Mouse (Mus musculus) embryo, embryonic 11 days (tissue): ENCODE results near the gene Pik3ap1.
"Not testable (repeated sequence)": the region's sequence is repeated elsewhere in the genome, so short reads cannot be mapped to it uniquely, and the experiment has no call there.

Experiments
- DNase-seq: peaks from one replicate; pipeline ENCODE4 v3.0.0-alpha.2; 2015

Pik3ap1 gene

GRCm38 (mm10) chr19:41384922-41385508, at the start of gene Pik3ap1:
Pik3ap1 (minus strand) TSS chr19:41385102.
- peak; percentile 65 for DNase-seq

DNA sequence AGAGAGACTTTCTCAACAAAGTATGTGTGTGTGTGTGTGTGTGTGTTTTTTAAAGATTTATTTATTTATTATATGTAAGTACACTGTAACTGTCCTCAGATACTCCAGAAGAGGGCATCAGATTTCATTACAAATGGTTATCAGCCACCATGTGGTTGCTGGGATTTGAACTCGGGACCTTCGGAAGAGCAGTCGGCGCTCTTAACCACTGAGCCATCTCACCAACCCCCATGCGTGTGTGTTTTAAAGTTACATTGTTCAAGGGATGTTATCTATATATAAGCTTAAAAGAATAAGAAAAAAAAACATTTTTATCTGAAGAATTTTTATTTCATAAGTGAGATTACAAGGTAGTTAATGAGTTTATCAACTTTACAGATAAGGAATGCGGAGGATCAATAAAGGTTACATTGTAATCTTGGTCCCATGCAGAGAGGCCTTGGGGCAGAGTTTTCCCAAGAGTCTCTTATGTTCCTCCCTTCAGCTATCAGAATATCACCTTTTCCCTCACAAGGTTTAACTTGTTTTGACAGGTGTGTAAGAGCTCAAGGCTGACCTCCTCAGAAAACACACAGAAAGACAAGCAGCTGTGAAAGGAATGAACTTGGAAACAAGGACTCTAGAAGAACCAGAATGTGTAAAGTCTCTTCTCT, 46.7 kb upstream of the Pik3ap1 start:
- not testable (repeated sequence) for DNase-seq

DNA sequence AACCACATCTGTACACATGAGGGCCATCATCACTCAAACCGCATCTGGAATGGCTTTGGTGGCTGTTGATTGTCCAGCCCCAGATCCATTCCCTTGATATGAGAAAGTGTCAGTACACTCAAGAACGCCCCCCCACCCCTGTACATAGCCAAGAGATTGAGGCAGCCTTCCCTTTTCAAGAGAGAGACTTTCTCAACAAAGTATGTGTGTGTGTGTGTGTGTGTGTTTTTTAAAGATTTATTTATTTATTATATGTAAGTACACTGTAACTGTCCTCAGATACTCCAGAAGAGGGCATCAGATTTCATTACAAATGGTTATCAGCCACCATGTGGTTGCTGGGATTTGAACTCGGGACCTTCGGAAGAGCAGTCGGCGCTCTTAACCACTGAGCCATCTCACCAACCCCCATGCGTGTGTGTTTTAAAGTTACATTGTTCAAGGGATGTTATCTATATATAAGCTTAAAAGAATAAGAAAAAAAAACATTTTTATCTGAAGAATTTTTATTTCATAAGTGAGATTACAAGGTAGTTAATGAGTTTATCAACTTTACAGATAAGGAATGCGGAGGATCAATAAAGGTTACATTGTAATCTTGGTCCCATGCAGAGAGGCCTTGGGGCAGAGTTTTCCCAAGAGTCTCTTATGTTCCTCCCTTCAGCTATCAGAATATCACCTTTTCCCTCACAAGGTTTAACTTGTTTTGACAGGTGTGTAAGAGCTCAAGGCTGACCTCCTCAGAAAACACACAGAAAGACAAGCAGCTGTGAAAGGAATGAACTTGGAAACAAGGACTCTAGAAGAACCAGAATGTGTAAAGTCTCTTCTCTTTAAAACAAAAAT, 41.2 kb upstream of the Pik3ap1 start:
- DNase-seq, result not testable (repeated sequence)

GRCm38 (mm10) chr19:41421264-41421663, 36.4 kb upstream of the Pik3ap1 start:
- no peak for DNase-seq

DNA sequence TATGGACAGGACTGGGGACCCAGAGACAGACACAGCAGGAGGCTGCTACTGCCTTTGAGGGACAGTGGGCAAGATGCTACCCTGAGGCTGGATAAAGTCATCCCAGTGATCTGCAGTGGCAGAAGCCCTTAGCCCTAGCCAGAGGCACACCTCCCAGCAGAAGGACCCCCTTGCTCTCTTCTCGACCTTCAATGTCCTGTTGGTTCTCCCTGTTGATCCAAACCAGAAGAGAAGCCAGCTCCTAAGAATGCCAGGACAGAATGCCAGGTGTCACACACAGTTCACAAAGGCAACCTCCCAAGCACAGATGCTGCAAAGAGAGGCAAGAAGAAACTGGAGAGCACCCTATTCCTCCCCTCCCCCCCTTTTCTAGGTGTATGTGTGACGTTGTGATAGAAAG, 33.9 kb upstream of the Pik3ap1 start:
- no peak for DNase-seq

- DNase-seq, result no peak
Observed at GRCm38 (mm10) chr19:41417995-41418394, 33.1 kb upstream of the Pik3ap1 start.

DNA sequence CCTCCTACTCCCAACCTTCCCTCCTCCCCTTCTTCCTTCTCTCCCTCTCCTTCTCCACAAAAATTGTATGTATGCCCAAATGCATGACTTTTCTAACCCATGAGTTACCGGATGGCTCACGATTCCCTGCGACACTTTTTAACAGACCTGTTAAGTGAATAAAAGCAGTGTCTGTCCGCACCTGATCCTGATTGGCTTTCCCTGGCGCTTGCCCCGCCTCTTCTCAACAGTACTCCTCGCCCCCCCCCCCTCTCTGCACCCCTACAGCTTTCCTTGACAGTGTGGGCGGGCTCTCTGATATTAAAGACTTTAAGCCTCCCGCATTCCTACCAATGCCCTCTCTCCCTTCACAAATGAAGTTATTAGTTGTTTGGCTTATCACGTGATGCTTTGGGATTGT, 31.3 kb upstream of the Pik3ap1 start:
- DNase-seq, result no peak

GRCm38 (mm10) chr19:41402603-41403002, 17.7 kb upstream of the Pik3ap1 start:
- no peak for DNase-seq

DNA sequence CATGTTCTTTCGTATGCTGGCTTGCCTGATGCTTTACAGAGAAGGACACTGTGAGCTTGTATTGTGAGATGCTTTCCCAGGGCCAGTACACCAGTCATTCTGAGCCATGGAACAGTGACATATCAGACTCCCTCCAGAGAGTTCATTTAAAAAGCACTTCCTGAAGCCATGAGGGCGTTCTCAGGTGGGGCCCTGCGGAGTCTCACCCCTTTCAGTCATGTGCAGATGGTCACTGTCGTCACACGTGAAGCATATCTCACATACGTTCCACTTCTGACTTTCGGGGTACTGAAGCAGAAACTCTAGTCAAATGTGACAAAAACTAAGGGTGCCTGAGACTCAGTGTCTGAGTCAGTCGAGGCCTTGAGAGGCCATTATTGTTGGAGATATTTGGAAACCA, 6.0 kb upstream of the Pik3ap1 start:
- no peak for DNase-seq

- no peak for DNase-seq
Observed at GRCm38 (mm10) chr19:41389351-41389750, 4.4 kb upstream of the Pik3ap1 start.

DNA sequence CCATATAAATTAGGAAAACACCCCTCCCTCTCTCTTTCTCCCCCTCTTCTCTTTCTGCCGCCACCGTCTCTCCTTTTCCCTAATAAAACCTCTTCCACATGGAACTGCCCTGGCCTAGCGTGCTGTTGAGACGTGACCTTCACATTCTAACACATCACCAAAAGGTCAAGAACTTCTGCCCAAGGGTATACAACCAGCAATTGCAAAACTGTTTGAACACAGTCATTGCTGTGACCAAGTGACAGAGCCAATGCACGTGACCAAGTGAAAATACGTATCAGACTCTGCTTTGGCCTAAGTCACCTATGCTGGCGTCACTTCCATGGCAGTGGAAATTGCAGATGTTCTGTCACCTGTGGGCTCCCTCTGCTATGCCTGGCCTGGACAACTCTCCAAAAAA, 3.3 kb upstream of the Pik3ap1 start:
- DNase-seq, result no peak

DNA sequence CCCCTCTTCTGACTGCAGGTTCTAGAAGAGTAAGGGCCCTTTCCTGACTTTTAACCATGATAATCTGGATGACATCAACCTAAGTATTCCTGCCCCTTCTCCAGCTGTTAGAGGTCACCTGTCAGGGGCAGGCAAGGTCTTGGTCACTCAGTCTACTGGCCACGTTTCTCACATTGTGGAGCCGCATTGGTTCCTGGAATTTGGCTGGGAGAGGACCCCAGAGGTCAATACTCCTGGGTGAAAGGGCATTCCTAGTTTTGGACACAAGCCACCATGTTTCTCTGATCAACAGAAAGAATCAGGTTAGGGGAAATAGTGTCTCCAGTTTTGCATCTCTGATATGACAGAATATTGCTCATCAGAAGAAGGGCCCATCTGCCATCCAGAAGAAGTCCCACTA, 2.4 kb upstream of the Pik3ap1 start:
- no peak for DNase-seq

DNA sequence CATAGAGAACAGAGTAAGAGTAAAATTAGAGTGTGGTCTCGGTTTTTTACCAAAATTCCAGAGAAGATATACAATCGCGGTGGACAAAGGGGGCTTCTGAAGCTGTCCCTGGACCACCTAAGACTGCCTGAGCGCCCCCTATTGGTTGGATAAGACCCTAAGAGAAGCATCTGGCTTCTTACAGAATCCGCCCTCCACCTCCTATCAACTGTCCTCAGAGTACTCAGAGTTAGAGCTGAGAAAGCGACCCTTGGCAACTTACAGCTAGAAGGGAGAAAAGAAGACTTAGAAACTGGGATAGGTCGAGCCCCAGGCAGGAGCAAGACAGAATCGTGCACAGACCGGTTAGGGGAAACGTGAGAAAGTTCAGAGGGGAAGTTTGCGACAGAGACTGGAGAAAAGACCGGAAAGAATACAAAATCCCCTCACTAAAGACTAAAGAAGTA, 473 bp downstream of the Pik3ap1 start:
- DNase-seq, result peak; percentile 79

DNA sequence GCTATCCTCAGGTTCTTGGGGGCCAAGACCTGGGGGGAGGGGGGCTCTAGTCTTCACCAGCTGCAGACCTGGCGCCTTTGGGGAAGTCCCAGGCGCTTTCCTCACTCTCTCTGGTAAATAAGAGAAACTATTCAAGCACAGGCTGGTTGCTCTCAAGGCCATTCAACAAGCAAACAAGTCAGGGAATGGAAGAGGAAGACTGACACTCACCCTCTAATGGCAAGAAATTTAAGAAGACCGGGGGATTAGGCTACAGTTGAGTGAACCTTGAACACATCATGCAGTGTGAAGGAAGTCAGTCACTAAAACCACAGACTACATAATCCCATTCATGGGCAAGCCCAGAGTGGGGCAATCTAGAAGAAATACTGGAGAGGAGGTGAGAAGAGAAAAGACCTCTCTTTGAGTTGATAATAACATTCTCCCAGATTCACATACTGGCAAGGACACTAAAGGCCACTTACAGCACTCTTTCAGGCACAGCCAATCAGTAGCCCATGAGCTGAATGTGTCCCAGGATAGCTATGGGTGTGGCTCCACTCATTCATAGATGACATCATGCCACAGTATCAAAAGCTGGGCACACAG, 2.4 kb downstream of the Pik3ap1 start:
- no peak for DNase-seq

DNA sequence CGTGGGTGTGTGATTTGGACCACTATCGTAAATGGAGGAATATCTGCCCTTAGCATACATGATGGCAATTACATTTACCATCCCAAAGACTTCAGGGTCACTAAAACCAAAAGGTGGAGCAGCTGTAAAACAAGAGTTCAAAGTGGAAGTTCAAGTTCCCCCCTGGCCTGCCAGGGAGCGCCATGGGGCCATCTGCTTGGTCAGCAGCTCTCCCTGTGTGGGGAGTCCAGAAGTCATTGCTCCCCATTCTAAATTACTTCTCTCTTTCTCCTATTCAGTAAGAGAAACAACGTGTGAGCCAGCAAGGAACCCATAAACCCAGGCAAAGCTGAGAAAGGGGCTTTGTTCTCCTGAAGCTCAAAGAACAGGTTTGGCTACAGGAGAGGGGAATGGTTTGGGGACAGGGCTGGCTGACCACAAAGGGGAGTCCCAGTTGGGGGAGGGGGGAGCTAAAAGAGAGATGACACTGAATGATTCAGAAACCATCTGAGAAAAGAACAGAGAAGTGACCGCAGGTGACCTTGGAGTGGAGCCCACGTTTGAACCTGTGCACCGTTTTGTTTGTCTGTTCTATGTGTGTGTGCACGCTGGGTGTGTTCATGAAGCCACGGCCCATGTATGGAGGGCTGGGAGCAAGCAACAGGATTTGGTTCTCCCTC, 3.2 kb downstream of the Pik3ap1 start:
- no peak for DNase-seq

GRCm38 (mm10) chr19:41379195-41379594, 5.7 kb downstream of the Pik3ap1 start:
- DNase-seq, result no peak

DNA sequence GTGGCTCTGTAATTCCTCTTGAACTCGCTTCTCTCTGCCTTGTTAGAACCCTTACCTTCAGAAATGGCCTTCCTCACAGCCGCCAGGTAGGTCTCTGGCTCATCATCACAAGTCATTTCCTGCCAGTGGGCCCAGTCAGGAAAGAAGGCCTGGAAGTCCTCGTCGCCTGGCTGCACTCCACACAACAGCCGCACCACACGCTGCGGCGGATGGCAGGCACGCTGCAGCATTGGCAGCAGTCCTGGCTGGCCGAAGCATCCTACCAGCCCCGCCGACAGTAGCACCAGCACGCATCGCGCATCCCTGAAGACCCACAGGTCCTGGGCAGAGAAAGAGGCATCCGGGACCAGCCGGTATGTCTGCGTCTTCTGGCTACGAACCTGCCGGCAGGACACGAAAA, 9.1 kb downstream of the Pik3ap1 start:
- DNase-seq, result no peak

GRCm38 (mm10) chr19:41375096-41375495, 9.8 kb downstream of the Pik3ap1 start:
- DNase-seq, result no peak

DNA sequence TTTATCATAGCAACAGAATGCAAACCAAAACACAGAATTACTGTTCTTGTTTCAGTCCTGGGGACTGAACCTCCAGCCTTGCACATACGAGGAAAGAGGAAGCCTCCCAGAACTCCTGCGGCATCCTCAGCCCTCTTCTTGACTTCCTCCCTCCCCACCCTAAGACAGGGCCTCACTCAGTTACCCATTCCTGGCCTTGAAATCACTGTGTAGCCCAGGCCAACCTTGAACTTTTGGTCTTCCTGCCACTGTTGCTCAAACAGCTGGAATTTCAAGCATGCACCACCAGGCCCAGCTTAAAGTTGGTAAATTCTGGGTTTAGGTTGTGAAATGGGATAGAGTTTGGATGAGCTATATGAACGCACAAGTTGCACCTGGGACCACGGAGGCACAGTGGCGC, 10.2 kb downstream of the Pik3ap1 start:
- no peak for DNase-seq

DNA sequence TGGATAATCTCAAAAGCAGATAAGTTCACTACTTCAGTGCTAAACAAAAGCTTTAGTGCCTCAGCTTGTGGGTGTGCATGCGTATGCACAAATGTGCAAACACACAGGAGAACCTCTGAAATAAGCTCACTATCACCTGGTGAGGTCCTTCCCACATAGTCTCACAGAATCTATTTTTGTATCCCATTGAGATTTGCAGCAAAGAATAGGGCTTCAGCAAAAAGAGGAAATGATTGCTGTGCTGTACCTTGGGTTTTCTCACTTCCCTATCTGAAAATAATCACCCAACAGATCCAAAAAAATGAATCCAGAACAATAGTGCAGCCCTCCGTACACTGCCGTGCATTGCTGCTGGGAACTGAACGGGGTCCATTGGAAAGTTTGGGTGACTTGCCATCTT, 12.6 kb downstream of the Pik3ap1 start:
- DNase-seq, result no peak

DNA sequence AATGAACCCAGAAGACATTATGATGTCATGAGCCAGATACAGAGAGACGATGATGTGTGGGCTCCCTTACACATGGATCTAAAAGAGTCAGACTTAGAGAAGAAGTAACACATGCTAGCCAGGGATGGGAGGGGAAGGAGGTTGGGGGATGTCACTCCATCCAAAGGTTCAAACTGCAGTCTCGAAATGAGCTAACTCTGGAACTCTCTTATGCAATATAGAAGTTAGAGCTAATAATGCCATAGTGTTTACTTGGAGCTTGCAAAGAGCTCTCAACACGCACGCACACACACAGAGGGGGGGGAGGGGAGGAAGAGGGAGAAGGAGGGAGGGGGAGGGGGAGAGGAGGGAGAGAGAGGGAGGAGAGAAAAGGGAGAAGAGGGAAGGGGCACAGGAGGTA, 13.5 kb downstream of the Pik3ap1 start:
- DNase-seq, result no peak

DNA sequence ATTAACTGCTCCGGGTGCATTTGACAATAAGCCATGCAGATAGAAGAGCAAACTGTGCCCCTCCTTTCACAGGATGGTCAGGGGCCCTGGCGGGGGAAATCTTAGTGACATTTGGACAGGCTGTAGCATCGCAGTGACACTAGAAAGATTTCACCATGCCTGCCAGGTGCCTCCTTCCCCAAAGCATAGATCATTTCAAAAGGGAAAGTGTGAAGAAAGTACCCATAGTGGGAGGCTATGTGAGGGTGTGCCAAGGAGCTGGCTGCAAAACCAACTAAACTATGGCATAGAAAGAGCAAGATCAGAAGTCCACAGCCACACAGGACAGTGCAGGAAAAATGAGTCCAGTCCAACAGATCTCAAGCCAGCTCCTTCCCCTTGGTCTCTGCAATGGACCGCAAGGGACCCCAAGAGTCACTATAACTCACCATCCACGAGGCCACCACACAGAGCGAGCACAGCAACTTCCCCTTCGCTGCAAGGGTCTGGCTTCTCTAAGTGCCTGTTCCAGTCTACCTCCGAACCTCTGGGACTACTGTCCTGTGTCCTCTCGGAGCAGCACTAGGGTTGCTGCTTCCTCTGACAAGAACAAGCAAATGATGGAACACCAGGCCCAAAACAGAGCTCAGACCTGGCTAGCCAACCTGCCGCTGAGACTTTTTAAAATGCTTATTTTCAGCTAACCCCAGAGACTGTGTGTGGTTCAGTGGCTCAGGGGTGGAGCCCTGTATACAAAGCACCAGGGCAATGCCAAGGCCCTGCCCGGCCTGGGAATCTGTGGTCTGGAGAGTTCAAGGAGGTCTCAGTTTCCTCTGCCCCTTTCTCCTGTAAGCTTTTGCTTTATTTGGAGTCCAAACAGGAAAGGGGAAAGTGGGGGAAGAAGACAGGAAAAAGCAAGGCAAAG, 15.1 kb downstream of the Pik3ap1 start:
- DNase-seq, result no peak
